Mouse (Mus musculus) E14TG2a.4 (cell line): ENCODE results near the gene Spata1.
"Not testable (repeated sequence)": the region's sequence is repeated elsewhere in the genome, so short reads cannot be mapped to it uniquely, and the experiment has no call there.

Source experiments
- H3K27me3 ChIP-seq: 2 replicates; pipeline ENCODE4 v1.6.1; 2014; ENCODE audit warnings: low read length, control low read depth; ENCODE audit not compliant: insufficient read depth
- H3K36me3 ChIP-seq: 2 replicates; pipeline ENCODE4 v1.6.1; 2014; ENCODE audit warnings: low read length, control low read depth; ENCODE audit not compliant: insufficient read depth
- H3K4me1 ChIP-seq: replicated peaks from 2 replicates; pipeline ENCODE4 v1.6.1; 2014; ENCODE audit warnings: low read depth, low read length, control low read depth
- H3K4me3 ChIP-seq: replicated peaks from 2 replicates; pipeline ENCODE4 v1.5.1; 2014; ENCODE audit warnings: mild to moderate bottlenecking, low read length
- H3K9me3 ChIP-seq: 2 replicates; pipeline ENCODE4 v1.6.1; 2014; ENCODE audit warnings: low read length, control low read depth
- CTCF ChIP-seq: conservative IDR thresholded peaks from 2 replicates; pipeline ENCODE4 v1.5.1; 2014; ENCODE audit warnings: low read length
- NANOG ChIP-seq: IDR thresholded peaks from 2 replicates; pipeline ENCODE4 v1.6.1; 2014; ENCODE audit warnings: borderline replicate concordance, low read length, mixed read lengths
- POU5F1 ChIP-seq: IDR thresholded peaks from 2 replicates; pipeline ENCODE4 v1.6.1; 2014; ENCODE audit warnings: low read length, borderline replicate concordance

The Spata1 gene

GRCm38 (mm10) chr3:146435533-146435932 lies 64.0 kb downstream of the Spata1 start:
- H3K36me3 ChIP-seq = peaks cover 82% of the 10 kb centered on the region
- no peaks in the 10 kb centered on the region for H3K27me3 ChIP-seq
- H3K4me3 ChIP-seq = no peak overlapping the region
- no peak for TF ChIP-seq POU5F1
- H3K4me1 ChIP-seq = peaks cover 24% of the 10 kb centered on the region
- no peaks in the 10 kb centered on the region for H3K9me3 ChIP-seq

DNA sequence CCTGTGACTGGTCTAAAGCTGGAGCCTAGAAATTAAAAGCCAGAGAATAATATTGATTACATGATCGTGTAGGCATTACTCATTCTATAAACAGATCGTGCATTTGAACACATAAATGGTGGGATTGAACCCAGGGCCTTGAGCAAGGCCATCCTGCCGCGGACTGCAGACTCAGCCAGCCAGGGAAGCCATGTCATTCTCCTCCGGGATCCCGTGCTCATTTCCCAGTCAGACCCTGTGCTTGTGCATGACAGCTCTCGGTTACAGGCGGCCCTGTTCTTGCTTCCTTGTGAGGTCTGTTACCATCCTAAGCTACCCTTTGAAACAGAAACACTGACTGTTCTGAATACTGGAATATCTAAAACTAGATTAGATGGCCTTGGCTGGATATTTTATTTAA lies 64.9 kb downstream of the Spata1 start:
- H3K27me3 ChIP-seq = no peaks in the 10 kb centered on the region
- TF ChIP-seq POU5F1 (no peak), NANOG (no peak), CTCF (no peak)

GRCm38 (mm10) chr3:146433681-146434350 lies 65.7 kb downstream of the Spata1 start:
- Histone ChIP-seq H3K4me3 (no peak overlapping the region; the same call in 1 of the 2 replicates), H3K9me3 (no peaks in the 10 kb centered on the region), H3K4me1 (peaks cover 24% of the 10 kb centered on the region), H3K36me3 (peaks cover 90% of the 10 kb centered on the region), H3K27me3 (no peaks in the 10 kb centered on the region)
- TF ChIP-seq CTCF (no peak), NANOG (no peak), POU5F1 (no peak)

More for the DNA sequence above, 64.9 kb downstream of the Spata1 start:
- Histone ChIP-seq H3K9me3 (no peaks in the 10 kb centered on the region), H3K36me3 (peaks cover 84% of the 10 kb centered on the region), H3K4me3 (no peak overlapping the region), H3K4me1 (peaks cover 24% of the 10 kb centered on the region)

DNA sequence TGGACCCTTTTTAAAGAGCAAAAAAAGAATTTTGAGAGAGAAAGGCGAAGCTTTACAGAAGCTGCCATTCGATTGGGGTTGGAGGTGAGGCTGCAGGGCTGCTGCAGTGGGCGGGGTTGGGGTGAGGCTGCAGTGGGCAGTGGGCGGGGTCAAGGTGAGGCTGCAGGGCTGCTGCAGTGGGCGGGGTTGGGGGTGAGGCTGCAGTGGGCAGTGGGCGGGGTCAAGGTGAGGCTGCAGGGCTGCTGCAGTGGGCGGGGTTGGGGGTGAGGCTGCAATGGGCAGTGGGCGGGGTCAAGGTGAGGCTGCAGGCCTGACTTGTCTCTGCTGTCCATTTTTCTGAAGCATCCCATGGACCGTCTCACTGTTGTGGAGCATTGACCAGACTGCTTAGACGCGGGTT lies 66.5 kb downstream of the Spata1 start:
- H3K27me3 ChIP-seq, H3K9me3 ChIP-seq, H3K4me3 ChIP-seq: not testable (repeated sequence)
- Histone ChIP-seq H3K4me1 (peaks cover 20% of the 10 kb centered on the region), H3K36me3 (peaks cover 90% of the 10 kb centered on the region)

- peaks cover 48% of the 10 kb centered on the region for H3K4me1 ChIP-seq
- no peaks in the 10 kb centered on the region for H3K9me3 ChIP-seq
- H3K27me3 ChIP-seq = no peaks in the 10 kb centered on the region
- TF ChIP-seq NANOG (no peak), CTCF (no peak), POU5F1 (no peak)
- H3K36me3 ChIP-seq = peaks cover 73% of the 10 kb centered on the region
- peak overlapping the region; percentile 35; the same call in 1 of the 2 replicates for H3K4me3 ChIP-seq
Measured at GRCm38 (mm10) chr3:146426489-146426888, 73.1 kb downstream of the Spata1 start.

DNA sequence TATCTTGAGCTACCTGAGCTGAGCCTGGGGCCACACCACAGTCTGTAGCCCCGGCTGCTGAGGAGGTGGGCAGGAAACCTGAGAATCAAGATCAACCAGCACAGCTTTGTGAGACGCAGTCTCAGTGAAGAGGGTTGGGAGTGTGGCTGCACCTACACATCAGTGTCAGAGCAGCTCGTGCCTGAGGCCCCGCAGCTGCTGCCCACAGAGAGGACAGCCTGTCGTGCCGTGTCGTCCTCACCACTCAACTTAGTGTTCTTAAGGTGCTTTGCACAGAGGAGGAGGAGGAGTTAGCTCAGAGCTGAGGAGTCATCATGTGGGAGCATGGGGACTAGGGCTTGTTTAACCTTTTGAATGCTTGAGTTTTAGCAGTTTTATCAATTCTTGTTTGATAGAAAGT lies 73.7 kb downstream of the Spata1 start:
- no peak for TF ChIP-seq POU5F1
- TF ChIP-seq CTCF = no peak
- TF ChIP-seq NANOG = no peak

DNA sequence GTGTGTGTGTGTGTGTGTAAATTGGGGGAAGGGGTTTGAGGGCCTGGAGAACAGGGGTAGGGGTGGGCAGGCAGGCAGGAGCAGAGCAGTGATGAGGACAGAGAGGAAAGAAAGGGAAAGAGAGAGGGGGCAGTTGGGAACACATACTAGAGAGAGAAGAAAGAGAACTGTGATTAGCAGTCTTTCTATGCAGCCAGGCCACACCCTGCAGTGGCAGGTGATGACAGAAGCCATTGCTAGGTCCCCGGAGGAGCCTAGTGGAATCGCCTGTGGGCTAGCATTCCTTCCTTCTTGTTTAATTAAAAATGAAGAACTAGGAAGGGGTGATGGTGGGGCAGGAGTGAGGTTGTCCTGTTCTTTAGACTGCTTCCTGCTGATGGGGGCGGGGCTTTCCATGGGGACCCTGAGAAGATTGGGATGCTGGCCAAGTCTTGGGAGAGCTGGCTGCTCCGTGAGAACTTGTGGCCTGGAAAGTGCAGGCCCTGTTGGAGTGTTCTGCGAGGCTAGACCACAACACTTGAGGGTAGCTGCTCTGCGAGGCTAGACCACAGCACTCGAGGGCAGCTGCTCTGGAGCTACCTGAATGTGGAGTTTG lies 75.2 kb downstream of the Spata1 start:
- no peak for TF ChIP-seq CTCF
- no peak for TF ChIP-seq NANOG
- TF ChIP-seq POU5F1 = no peak
- Histone ChIP-seq H3K27me3 (no peaks in the 10 kb centered on the region), H3K4me3 (no peak overlapping the region), H3K4me1 (peaks cover 50% of the 10 kb centered on the region), H3K36me3 (peaks cover 73% of the 10 kb centered on the region), H3K9me3 (no peaks in the 10 kb centered on the region)

More for the DNA sequence above, 73.7 kb downstream of the Spata1 start:
- Histone ChIP-seq H3K27me3 (no peaks in the 10 kb centered on the region), H3K4me3 (no peak overlapping the region), H3K36me3 (peaks cover 73% of the 10 kb centered on the region), H3K4me1 (peaks cover 50% of the 10 kb centered on the region), H3K9me3 (no peaks in the 10 kb centered on the region)

- no peak overlapping the region for H3K4me3 ChIP-seq
- H3K36me3 ChIP-seq = peaks cover 73% of the 10 kb centered on the region
- H3K4me1 ChIP-seq = peaks cover 50% of the 10 kb centered on the region
- no peaks in the 10 kb centered on the region for H3K9me3 ChIP-seq
- TF ChIP-seq NANOG (no peak), POU5F1 (no peak), CTCF (peak; percentile 67)
- H3K27me3 ChIP-seq = no peaks in the 10 kb centered on the region
Measured at GRCm38 (mm10) chr3:146423710-146424109, 75.8 kb downstream of the Spata1 start.

DNA sequence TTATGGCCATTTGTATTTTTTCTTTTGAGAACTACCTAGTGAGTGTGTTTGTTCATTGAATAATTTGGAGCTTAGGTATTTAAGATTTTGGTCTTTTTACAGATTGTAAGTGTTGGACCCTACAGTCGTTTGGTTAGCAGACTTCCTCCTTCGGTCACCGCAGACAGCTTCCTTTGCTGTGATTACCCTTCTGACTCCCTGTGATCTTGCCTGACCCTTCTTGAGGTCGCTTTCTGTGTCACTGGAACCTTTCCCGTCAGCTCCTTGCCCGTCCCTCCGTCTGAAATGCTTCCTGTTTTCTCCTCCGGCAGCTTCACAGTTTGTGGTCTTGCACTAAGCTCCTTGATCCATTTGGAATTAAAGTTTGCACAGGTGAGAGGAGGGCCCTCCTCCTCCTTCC lies 77.8 kb downstream of the Spata1 start:
- Histone ChIP-seq H3K4me3 (no peak overlapping the region), H3K27me3 (no peaks in the 10 kb centered on the region), H3K36me3 (peaks cover 74% of the 10 kb centered on the region), H3K9me3 (no peaks in the 10 kb centered on the region), H3K4me1 (peaks cover 43% of the 10 kb centered on the region)
- TF ChIP-seq NANOG (no peak), POU5F1 (no peak), CTCF (no peak)
